In the genomic region with DNA sequence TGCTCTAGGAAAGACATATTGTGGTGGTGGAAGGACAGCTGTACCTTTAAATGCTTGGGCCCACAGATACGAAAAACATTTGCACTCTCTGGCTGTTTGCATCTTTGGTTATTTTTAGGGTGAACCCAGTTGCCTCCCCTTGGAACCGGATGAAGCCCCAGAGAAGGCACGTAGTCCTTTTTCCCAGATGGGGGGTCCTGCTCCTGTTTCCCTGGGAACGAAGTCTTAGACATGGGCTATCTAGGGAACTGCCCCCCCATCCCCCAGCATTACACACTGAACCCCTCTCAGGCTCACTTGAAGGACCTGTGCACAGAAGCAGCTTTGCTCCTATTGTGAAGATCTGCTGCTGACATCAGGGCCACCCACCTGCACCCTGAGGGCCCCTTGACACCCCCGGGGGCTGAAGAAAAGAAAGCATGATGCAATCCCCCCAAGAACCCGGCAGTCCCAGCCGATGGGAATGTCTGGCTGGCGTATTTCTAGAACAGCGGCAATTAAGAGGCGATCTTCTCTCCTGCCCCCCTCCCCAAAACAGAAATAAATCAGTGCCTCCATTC, we compare ENCODE assay signal across 13 mouse cellular contexts. TPM values are rescaled to one million over a fixed set of nuclear protein-coding genes. Genes with fewer than 3 reads are reported as not detected.
DNase-seq lines count a peak whose midpoint lies in the region; ATAC-seq and TF ChIP-seq lines count a peak whose summit lies in the region.
"Had no signal": no experiment of that assay in that cellular context is flagged by ENCODE, and none has a peak within 500 bp of the region (broad histone marks: within the 10 kb centered on the region; RNA-seq: fewer than 3 reads in every experiment).

No protein-coding gene starts in this region.

- WGBS in heart, embryonic 14.5 days = 46% methylated on average over 10 of the region's 10 CpGs
- 68% methylated on average over 10 of the region's 10 CpGs for WGBS in midbrain, embryonic 10.5 days

- H3K4me3 ChIP-seq in left cerebral cortex, adult 2 months = no peak overlapping the region
- H3K4me3 ChIP-seq in heart, embryonic 14.5 days (ENCODE audit: control insufficient read depth in 1 of 2, insufficient read depth in 1 of 2, low read depth in 1 of 2, low read length in 2 of 2) = no peak overlapping the region
- no peak overlapping the region for H3K4me3 ChIP-seq in midbrain, embryonic 10.5 days
- H3K4me3 ChIP-seq: embryonic facial prominence, embryonic 13.5 days; lung, embryonic 15.5 days had no signal

- H3K4me2 ChIP-seq in heart, embryonic 14.5 days (ENCODE audit: low read length) = peak overlapping the region; percentile 43
- H3K4me2 ChIP-seq: embryonic facial prominence, embryonic 13.5 days; lung, embryonic 15.5 days had no signal

- ATAC-seq in heart, embryonic 14.5 days (ENCODE audit: insufficient number of reproducible peaks, insufficient read depth, low FRiP score, low read depth) = no peak
- ATAC-seq in erythroid progenitor cell, adult 5-6 weeks (replicated peaks; ENCODE audit: low FRiP score, poor library complexity, severe bottlenecking) = no peak

- peak overlapping the region; percentile 71 for H3K27ac ChIP-seq in left cerebral cortex, adult 2 months
- H3K27ac ChIP-seq in heart, embryonic 14.5 days (replicated peaks in 1 of 2; ENCODE audit: control insufficient read depth in 1 of 2, insufficient read depth in 1 of 2, low read depth in 2 of 2, low read length in 2 of 2) = peak overlapping the region; percentile 83 to 87
- peak overlapping the region; percentile 55 for H3K27ac ChIP-seq in midbrain, embryonic 10.5 days (replicated peaks)
- H3K27ac ChIP-seq: embryonic facial prominence, embryonic 13.5 days; lung, embryonic 15.5 days had no signal

- H3K27me3 ChIP-seq in heart, embryonic 14.5 days (ENCODE audit: control insufficient read depth, insufficient read depth, low read length) = no peaks in the 10 kb centered on the region
- peaks cover 6% of the 10 kb centered on the region; the same call in 1 of the 2 replicates for H3K27me3 ChIP-seq in midbrain, embryonic 10.5 days (ENCODE audit: low read depth, poor library complexity, severe bottlenecking)
- H3K27me3 ChIP-seq: embryonic facial prominence, embryonic 13.5 days; lung, embryonic 15.5 days had no signal

- H3K36me3 ChIP-seq in heart, embryonic 14.5 days (ENCODE audit: control insufficient read depth, insufficient read depth, low read length) = no peaks in the 10 kb centered on the region
- H3K36me3 ChIP-seq in midbrain, embryonic 10.5 days = no peaks in the 10 kb centered on the region
- H3K36me3 ChIP-seq: embryonic facial prominence, embryonic 13.5 days; lung, embryonic 15.5 days had no signal

- H3K9me3 ChIP-seq in heart, embryonic 14.5 days (ENCODE audit: control insufficient read depth, low read length) = no peaks in the 10 kb centered on the region
- no peaks in the 10 kb centered on the region for H3K9me3 ChIP-seq in midbrain, embryonic 10.5 days (replicated peaks)
- H3K9me3 ChIP-seq: embryonic facial prominence, embryonic 13.5 days; lung, embryonic 15.5 days had no signal

- DNase-seq in left cerebral cortex, adult 2 months (ENCODE audit: extremely low spot score in 1 of 2, low spot score in 2 of 2) = no peak
- no peak for DNase-seq in left cerebral cortex, adult 8-10 months (ENCODE audit: low spot score in 2 of 2)
- DNase-seq in midbrain, embryonic 10.5 days (ENCODE audit: low spot score) = no peak
- peak; percentile 77 for DNase-seq in thymus, postnatal 14 days
- no peak for DNase-seq in adrenal gland, postnatal 4 days (ENCODE audit: low spot score in 2 of 2)
- no peak for DNase-seq in adrenal gland, adult 2 months
- DNase-seq: cerebellum, adult 11 months; kidney, postnatal 36 days; spleen, adult 18-20 months had no signal

- intact Hi-C loops in left cerebral cortex, adult 2 months (cut with DNase I) = no loop called here

- no peak for TF ChIP-seq CTCF in left cerebral cortex, adult 2 months (IDR thresholded peaks at IDR 0.05)

- H3K4me1 ChIP-seq in heart, embryonic 14.5 days (ENCODE audit: control insufficient read depth in 2 of 2, insufficient read depth in 2 of 2, low read length in 2 of 2) = peaks cover 49 to 90% of the 10 kb centered on the region in 2 experiments
- peaks cover 51% of the 10 kb centered on the region for H3K4me1 ChIP-seq in midbrain, embryonic 10.5 days

- peak overlapping the region; percentile 60 for H3K9ac ChIP-seq in heart, embryonic 14.5 days (ENCODE audit: low read length)
- H3K9ac ChIP-seq: embryonic facial prominence, embryonic 13.5 days; lung, embryonic 15.5 days had no signal

RNA-seq across cellular contexts. Expression of gene Pitpnm2, which starts 56.8 kb away (rescaled TPM):
- 100 to 1,000 TPM; 317 to 336 TPM for total RNA-seq in left cerebral cortex, adult 2 months (2021)
- total RNA-seq in left cerebral cortex, adult 8-10 months (2022) = 100 to 1,000 TPM; 235 to 257 (median 249) TPM
- polyA plus RNA-seq in heart, embryonic 14.5 days (2014; fragmentation: Nextera tagmentation; extraction: Ambion mirVana) = 10.2 and 12.0 TPM in 2 replicates
- polyA plus RNA-seq in midbrain, embryonic 10.5 days (2016; fragmentation: Nextera tagmentation; extraction: Ambion mirVana) = 2.9 and 4.0 TPM in 2 replicates
- total RNA-seq in adrenal gland, postnatal 4 days (2021) = 10 to 100 TPM; 51.2 to 56.3 TPM
- total RNA-seq in erythroid progenitor cell, adult 5-6 weeks (2015; ENCODE audit: low replicate concordance) = 0.42 and 2.5 TPM in 2 replicates
- 0.51 and 0.76 TPM in 2 replicates for total RNA-seq in erythroid progenitor cell, adult 5-6 weeks (2017; ENCODE audit: low replicate concordance)
- 10 to 100 TPM; 41.6 to 65.2 TPM for total RNA-seq in adrenal gland, adult 2 months (2021)
- polyA plus RNA-seq in adrenal gland, adult 2 months (2012; rRNA removed) = 158 and 207 TPM in 2 replicates

Comparison
In these comparisons a context has a peak if more than half of its experiments do, and no peak if none do; other contexts are left out.
1. RNA of gene Pitpnm2, which starts 56.8 kb away (total RNA-seq): 317 to 336 TPM in left cerebral cortex, adult 2 months, 235 to 257 TPM in left cerebral cortex, adult 8-10 months, 41.6 to 65.2 TPM in adrenal gland, adult 2 months and 51.2 to 56.3 TPM in adrenal gland, postnatal 4 days; 0.42 to 2.5 TPM in erythroid progenitor cell, adult 5-6 weeks; every median in the first group is over 10 times any median in the second.
2. Peak in every context shown above with its lines, with median percentiles within 50 percentile points of each other: H3K27ac ChIP-seq.